Mouse (Mus musculus) CH12.LX (cell line): ENCODE measurements around the gene Ubtf.

Experiments
- CTCF ChIP-seq, 2 experiments: IDR thresholded peaks in 1 of 2; conservative IDR thresholded peaks in 1 of 2; 2 replicates each; pipeline ENCODE4 v1.5.1; 2011 to 2012; ENCODE audit warnings: low read depth in 2 of 2, low read length in 2 of 2, improper control_type of control experiment in 1 of 2, inconsistent platforms in 1 of 2, mild to moderate bottlenecking in 1 of 2, moderate library complexity in 1 of 2
- EP300 ChIP-seq: IDR thresholded peaks from 2 replicates; pipeline ENCODE4 v1.6.1; 2011; ENCODE audit warnings: low read length, improper control_type of control experiment
- NELFE ChIP-seq: IDR thresholded peaks from 2 replicates; pipeline ENCODE4 v1.6.1; 2011; ENCODE audit warnings: low read depth, low read length, improper control_type of control experiment
- POLR2A ChIP-seq: IDR thresholded peaks from 2 replicates; pipeline ENCODE4 v1.6.1; 2011; ENCODE audit warnings: low read depth, mild to moderate bottlenecking, improper control_type of control experiment, low read length
- USF1 ChIP-seq: IDR thresholded peaks from 2 replicates; pipeline ENCODE4 v1.6.1; 2014; ENCODE audit warnings: low read depth, mild to moderate bottlenecking, inconsistent platforms, low read length, improper control_type of control experiment
- ZMIZ1 ChIP-seq: IDR thresholded peaks from 2 replicates; pipeline ENCODE4 v1.6.1; 2012; ENCODE audit warnings: low read depth, mild to moderate bottlenecking, inconsistent platforms, low read length, improper control_type of control experiment
- ZNF384 ChIP-seq: IDR thresholded peaks from 2 replicates; pipeline ENCODE4 v1.6.1; 2012; ENCODE audit warnings: low read depth, low read length, improper control_type of control experiment, inconsistent platforms

DNA sequence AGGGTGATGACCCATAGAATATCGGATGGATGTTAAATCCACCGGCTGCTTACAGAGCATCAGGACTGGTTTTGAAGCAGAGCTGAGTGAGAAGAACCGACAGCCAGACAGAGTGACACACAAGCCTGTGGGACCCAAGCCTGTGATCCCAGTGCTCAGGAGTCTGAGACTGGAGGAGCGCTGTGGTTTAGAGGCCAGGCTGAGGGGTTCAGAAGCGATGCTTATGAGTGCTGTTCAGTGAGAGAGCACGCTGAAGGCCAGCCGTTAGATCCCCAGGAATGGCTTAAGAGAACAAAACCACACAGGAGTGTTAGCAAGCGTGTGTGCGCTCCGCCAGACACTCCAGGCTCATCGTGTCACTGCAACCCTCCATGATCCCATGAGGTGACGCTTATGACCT lies 23.2 kb upstream of the Ubtf start:
- TF ChIP-seq CTCF (conservative IDR thresholded peaks at IDR 0.05 in 1 of 2, IDR thresholded peaks at IDR 0.05 in 1 of 2; ENCODE audit: low read depth in 2 of 2, low read length in 2 of 2) (no peak), ZNF384 (no peak), EP300 (no peak), NELFE (no peak), POLR2A (no peak), USF1 (no peak), ZMIZ1 (no peak)
